Mouse (Mus musculus): ENCODE results near the gene Cenpk. TPM values are rescaled to one million over a fixed set of nuclear protein-coding genes. Genes with fewer than 3 reads are reported as not detected.

Gene Cenpk
- total RNA-seq, 1 experiment from 2014 or later, result 20.7 TPM

Other genes starting within 250 kb of the Cenpk start
- gene Nln, start 119.0 kb upstream of the Cenpk start, total RNA-seq (2017), result 31.8 to 84.6 TPM (median 55.0 TPM) in 3 replicates
- 0.87 to 2.1 TPM (median 1.2 TPM) in 3 replicates for gene Sgtb, start 118.9 kb upstream of the Cenpk start, total RNA-seq (2017)
- gene Trappc13, start 50.1 kb upstream of the Cenpk start, total RNA-seq (2017), result 32.2 to 45.7 TPM (median 37.3 TPM) in 3 replicates
- 20.9 to 24.1 TPM (median 22.5 TPM) in 3 replicates for gene Trim23, start 49.8 kb upstream of the Cenpk start, total RNA-seq (2017)
- gene Ppwd1, start 232 bp downstream of the Cenpk start, total RNA-seq (2017), result 26.5 to 44.2 TPM (median 29.4 TPM) in 3 replicates
- gene Adamts6, start 59.2 kb downstream of the Cenpk start, total RNA-seq (2017), result 7.8 to 25.3 TPM (median 18.7 TPM) in 3 replicates